Mouse (Mus musculus) kidney, adult 2 months (tissue): ENCODE results near the gene Ipo5.

ENCODE experiments used
- CTCF ChIP-seq: fragments of 200-500 bp; conservative IDR thresholded peaks from 2 replicates; pipeline ENCODE4 v1.5.1; 2011; ENCODE audit warnings: low read depth, mild to moderate bottlenecking, control low read depth, low read length, moderate library complexity, mixed read lengths; ENCODE audit not compliant: insufficient read depth, insufficient read length
- POLR2A ChIP-seq: fragments of 200-500 bp; IDR thresholded peaks from one replicate; pipeline ENCODE4 v1.6.1; 2011; ENCODE audit warnings: low read depth, low read length, control low read depth

- TF ChIP-seq CTCF (no peak), POLR2A (no peak)
Measured at GRCm38 (mm10) chr14:120921805-120922204, 10.8 kb downstream of the Ipo5 start.
